Mouse (Mus musculus): ENCODE data around the gene Zfyve1. TPM values are rescaled to one million over a fixed set of nuclear protein-coding genes. Genes with fewer than 3 reads are reported as not detected.
"Not testable (repeated sequence)": the region's sequence is repeated elsewhere in the genome, so short reads cannot be mapped to it uniquely, and the experiment has no call there.

Gene Zfyve1
- total RNA-seq (2014; fragmentation: Nextera tagmentation) (19.9 and 33.3 TPM in 2 replicates), total RNA-seq (2017) (27.9 and 28.4 TPM in 2 replicates), polyA plus RNA-seq (2012) (12.1 and 13.6 TPM in 2 replicates)

DNA sequence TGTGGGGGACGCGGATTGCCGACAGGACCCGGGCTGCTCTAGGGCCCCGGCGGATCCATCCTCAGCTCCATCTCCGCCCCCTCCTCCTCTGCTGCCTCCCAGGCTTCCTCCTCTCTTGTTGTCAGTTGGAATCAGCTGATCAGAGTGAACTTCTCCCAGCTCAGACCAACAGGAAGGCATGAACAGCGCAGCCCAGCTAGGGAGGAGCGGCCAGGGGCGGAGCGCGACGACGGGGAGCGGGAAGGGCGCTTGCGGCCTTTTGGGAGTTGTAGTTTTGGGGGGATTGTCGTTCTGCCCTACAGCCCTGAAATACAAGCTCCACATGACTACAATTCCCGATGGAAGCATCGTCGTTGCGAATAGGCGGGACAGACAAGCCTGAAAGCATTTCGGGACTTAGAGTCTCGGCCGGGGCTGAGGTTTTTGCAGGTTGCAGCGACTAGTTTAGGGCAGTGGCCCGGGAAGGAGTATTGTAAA, at the start of gene Zfyve1:
TSS of gene Zfyve1 (minus strand) at position 198 of the 477 bp plus-strand sequence.
- ATAC-seq (ENCODE audit: extremely low read depth, insufficient number of reproducible peaks, low FRiP score, poor library complexity, severe bottlenecking) (peak; percentile 96), DNase-seq (ENCODE audit: low spot score) (peak; percentile 98)
- H3K4me1 ChIP-seq (ENCODE audit: insufficient read depth, low read depth, low read length): peaks cover 30% of the 10 kb centered on the region
- no peaks in the 10 kb centered on the region for H3K9me3 ChIP-seq (replicated peaks)
- peak within 1 kb of the TSS; percentile 81 for H3K4me3 ChIP-seq (ENCODE audit: low read depth, low read length)
- TF ChIP-seq CTCF (IDR thresholded peaks at IDR 0.05; ENCODE audit: low read depth, low read length) (no peak), POLR2AphosphoS5 (IDR thresholded peaks at IDR 0.05; ENCODE audit: insufficient replicate concordance, low read depth, low read length) (no peak), GATA1 (IDR thresholded peaks at IDR 0.05; ENCODE audit: borderline replicate concordance, low read length) (no peak), TAL1 (conservative IDR thresholded peaks at IDR 0.05; ENCODE audit: low read depth, low read length) (no peak), GATA2 (IDR thresholded peaks at IDR 0.05; ENCODE audit: borderline replicate concordance, low read depth, low read length) (no peak)
- H3K36me3 ChIP-seq (replicated peaks): peaks cover 27% of the 10 kb centered on the region
- H3K27me3 ChIP-seq (ENCODE audit: insufficient read depth, low read length): no peaks in the 10 kb centered on the region

DNA sequence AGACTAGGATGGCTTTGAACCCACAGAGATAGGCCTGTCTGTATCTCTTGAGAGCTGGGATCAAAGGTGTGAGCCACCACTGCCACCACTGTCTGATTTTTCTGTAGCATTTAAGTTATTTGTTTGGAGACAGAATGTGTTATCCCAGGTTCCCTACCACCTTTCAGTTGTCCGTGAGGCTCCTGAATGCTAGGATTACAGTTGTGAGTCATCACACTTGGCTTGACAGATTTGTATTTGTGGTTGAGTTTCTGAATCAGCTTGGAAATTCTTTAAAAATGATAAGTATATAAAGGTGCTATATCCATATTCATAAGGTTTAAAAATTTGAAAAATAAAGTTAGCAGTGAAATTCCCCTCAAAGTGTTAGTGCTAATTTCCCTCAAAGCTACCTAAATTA, 46.1 kb upstream of the Zfyve1 start:
- peaks cover 82% of the 10 kb centered on the region for H3K36me3 ChIP-seq (replicated peaks)
- ATAC-seq (ENCODE audit: extremely low read depth, insufficient number of reproducible peaks, low FRiP score, poor library complexity, severe bottlenecking) (no peak), DNase-seq (ENCODE audit: low spot score) (no peak)
- H3K9me3 ChIP-seq (replicated peaks): no peaks in the 10 kb centered on the region
- TF ChIP-seq CTCF (IDR thresholded peaks at IDR 0.05; ENCODE audit: low read depth, low read length): no peak
- TF ChIP-seq POLR2AphosphoS5 (IDR thresholded peaks at IDR 0.05; ENCODE audit: insufficient replicate concordance, low read depth, low read length): no peak
- TF ChIP-seq GATA1 (IDR thresholded peaks at IDR 0.05; ENCODE audit: borderline replicate concordance, low read length): no peak
- no peak for TF ChIP-seq GATA2 (IDR thresholded peaks at IDR 0.05; ENCODE audit: borderline replicate concordance, low read depth, low read length)
- TF ChIP-seq TAL1 (conservative IDR thresholded peaks at IDR 0.05; ENCODE audit: low read depth, low read length): no peak
- peaks cover 14% of the 10 kb centered on the region; the same call in 1 of the 2 replicates for H3K4me1 ChIP-seq (ENCODE audit: insufficient read depth, low read depth, low read length)
- no peak overlapping the region for H3K4me3 ChIP-seq (ENCODE audit: low read depth, low read length)
- H3K27me3 ChIP-seq (ENCODE audit: insufficient read depth, low read length): no peaks in the 10 kb centered on the region

DNA sequence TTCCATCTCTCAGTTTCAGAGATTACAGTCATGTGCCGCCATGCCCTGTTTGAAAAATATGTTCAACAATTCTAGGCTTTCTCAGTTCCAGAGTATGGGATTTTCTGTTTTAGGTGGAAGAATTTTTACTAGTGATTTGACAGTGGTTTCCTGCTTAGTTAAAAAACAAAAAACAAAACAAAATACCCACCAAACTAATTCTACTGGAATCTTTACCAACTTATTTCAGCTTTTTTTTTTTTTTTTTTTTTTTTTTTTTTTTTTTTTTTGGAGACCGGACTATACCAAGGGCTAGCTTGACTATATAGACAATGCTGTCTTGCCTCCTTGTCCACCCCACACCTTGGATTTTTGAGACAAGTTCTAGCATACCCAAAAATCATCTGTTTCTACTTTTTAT, 44.2 kb upstream of the Zfyve1 start:
- ATAC-seq (ENCODE audit: extremely low read depth, insufficient number of reproducible peaks, low FRiP score, poor library complexity, severe bottlenecking) (no peak), DNase-seq (ENCODE audit: low spot score) (no peak)
- no peaks in the 10 kb centered on the region for H3K9me3 ChIP-seq (replicated peaks)
- H3K4me1 ChIP-seq (ENCODE audit: insufficient read depth, low read depth, low read length): peaks cover 17% of the 10 kb centered on the region; the same call in 1 of the 2 replicates
- no peak for TF ChIP-seq CTCF (IDR thresholded peaks at IDR 0.05; ENCODE audit: low read depth, low read length)
- no peak for TF ChIP-seq GATA2 (IDR thresholded peaks at IDR 0.05; ENCODE audit: borderline replicate concordance, low read depth, low read length)
- TF ChIP-seq POLR2AphosphoS5 (IDR thresholded peaks at IDR 0.05; ENCODE audit: insufficient replicate concordance, low read depth, low read length): no peak
- TF ChIP-seq TAL1 (conservative IDR thresholded peaks at IDR 0.05; ENCODE audit: low read depth, low read length): no peak
- no peak for TF ChIP-seq GATA1 (IDR thresholded peaks at IDR 0.05; ENCODE audit: borderline replicate concordance, low read length)
- no peak overlapping the region for H3K4me3 ChIP-seq (ENCODE audit: low read depth, low read length)
- peaks cover 86% of the 10 kb centered on the region for H3K36me3 ChIP-seq (replicated peaks)
- no peaks in the 10 kb centered on the region for H3K27me3 ChIP-seq (ENCODE audit: insufficient read depth, low read length)

DNA sequence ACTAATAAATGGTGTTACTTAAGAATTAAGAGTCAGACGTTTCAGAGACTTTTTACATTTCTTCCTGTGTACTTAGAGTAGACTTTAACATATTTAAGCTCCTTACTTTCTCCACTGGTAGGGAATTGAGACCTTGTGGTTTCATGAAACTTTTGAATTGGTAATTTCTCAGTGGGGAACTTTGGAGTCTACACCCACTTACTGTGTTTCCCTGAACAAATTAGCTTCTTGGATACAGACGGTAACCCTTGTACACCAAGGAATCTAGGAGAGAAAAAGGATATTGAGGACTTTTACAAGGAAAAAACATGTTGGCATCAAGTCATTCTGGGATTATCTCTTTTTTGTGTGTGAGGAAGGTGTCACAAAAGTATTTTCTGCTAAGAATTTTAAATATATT, 36.8 kb upstream of the Zfyve1 start:
- no peak for TF ChIP-seq GATA2 (IDR thresholded peaks at IDR 0.05; ENCODE audit: borderline replicate concordance, low read depth, low read length)
- no peak for TF ChIP-seq POLR2AphosphoS5 (IDR thresholded peaks at IDR 0.05; ENCODE audit: insufficient replicate concordance, low read depth, low read length)
- no peak for TF ChIP-seq TAL1 (conservative IDR thresholded peaks at IDR 0.05; ENCODE audit: low read depth, low read length)
- TF ChIP-seq CTCF (IDR thresholded peaks at IDR 0.05; ENCODE audit: low read depth, low read length): no peak
- TF ChIP-seq GATA1 (IDR thresholded peaks at IDR 0.05; ENCODE audit: borderline replicate concordance, low read length): no peak
- ATAC-seq (ENCODE audit: extremely low read depth, insufficient number of reproducible peaks, low FRiP score, poor library complexity, severe bottlenecking) (no peak), DNase-seq (ENCODE audit: low spot score) (no peak)
- H3K4me3 ChIP-seq (ENCODE audit: low read depth, low read length): peak overlapping the region; percentile 90; the same call in 1 of the 2 replicates
- H3K36me3 ChIP-seq (replicated peaks): peaks cover 34% of the 10 kb centered on the region
- no peaks in the 10 kb centered on the region for H3K27me3 ChIP-seq (ENCODE audit: insufficient read depth, low read length)
- H3K4me1 ChIP-seq (ENCODE audit: insufficient read depth, low read depth, low read length): peaks cover 18% of the 10 kb centered on the region
- no peaks in the 10 kb centered on the region for H3K9me3 ChIP-seq (replicated peaks)

DNA sequence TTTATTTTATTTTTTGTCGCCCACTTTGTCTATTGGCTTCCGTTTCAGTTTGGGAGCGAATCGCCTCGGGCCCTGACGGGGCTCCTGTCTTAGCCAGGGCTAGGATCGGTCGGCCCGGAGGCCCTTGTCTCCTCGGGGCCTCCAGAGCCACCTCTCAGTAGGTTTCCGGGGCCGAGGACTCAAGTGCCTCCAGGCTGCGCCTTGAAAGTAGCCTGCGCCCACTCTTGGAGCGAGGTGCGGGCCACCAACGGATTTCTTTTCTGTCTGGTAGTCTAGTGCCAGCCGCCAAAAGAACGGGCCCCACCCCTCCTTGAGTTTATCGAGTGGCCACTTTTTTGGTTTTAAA, 35.6 kb upstream of the Zfyve1 start:
- peaks cover 27% of the 10 kb centered on the region for H3K36me3 ChIP-seq (replicated peaks)
- no peaks in the 10 kb centered on the region for H3K27me3 ChIP-seq (ENCODE audit: insufficient read depth, low read length)
- H3K4me3 ChIP-seq (ENCODE audit: low read depth, low read length): peak overlapping the region; percentile 90
- DNase-seq (ENCODE audit: low spot score): peak; percentile 21
- peaks cover 18% of the 10 kb centered on the region for H3K4me1 ChIP-seq (ENCODE audit: insufficient read depth, low read depth, low read length)
- ATAC-seq (ENCODE audit: extremely low read depth, insufficient number of reproducible peaks, low FRiP score, poor library complexity, severe bottlenecking): no peak
- no peaks in the 10 kb centered on the region for H3K9me3 ChIP-seq (replicated peaks)
- TF ChIP-seq GATA2 (IDR thresholded peaks at IDR 0.05; ENCODE audit: borderline replicate concordance, low read depth, low read length) (no peak), TAL1 (conservative IDR thresholded peaks at IDR 0.05; ENCODE audit: low read depth, low read length) (no peak), GATA1 (IDR thresholded peaks at IDR 0.05; ENCODE audit: borderline replicate concordance, low read length) (no peak)

DNA sequence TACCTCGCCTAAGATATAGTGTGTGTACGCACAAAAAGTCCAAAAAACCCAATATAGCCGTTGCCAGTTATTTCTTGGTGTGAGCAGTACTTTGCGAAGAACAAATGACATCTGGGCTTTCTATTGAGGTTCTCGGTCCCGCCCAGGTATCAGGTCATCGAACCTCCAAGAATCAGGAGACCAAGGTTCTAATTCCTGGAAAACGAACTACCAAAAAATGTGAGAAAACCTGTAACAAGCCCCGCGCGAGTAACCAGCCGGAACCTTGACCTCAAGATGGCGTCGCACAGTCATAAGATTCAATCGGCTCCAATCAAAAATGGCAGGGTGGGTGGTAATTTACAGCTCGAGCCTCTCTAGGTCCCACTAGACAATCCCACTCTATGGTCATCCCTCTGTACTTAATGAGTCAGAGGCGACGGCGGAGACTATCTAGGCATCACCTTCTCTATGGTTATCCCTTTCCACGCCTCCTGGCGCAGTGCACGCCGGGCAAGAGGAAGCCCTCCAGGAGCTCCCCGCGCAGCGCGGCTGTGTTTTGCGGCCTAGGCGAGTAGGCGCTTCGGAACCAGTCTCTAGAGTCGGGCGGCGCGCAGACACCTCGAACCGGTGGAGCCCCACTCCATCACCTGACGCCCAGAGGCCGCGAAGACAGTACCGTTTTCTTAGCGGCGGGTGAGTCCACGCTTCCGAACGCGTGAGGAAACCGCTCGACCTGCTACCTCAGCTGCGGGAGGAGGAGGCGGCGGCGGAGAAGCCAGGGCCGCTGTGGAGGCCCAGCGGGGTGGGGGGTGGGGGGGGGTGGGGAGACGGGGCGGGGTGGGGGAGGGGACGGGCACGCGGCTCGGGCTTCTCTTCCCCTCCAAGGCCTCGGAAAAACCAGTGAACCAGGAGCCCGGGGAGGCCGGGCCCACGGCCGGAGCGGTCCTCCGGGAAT, 35.0 kb upstream of the Zfyve1 start:
- ATAC-seq (ENCODE audit: extremely low read depth, insufficient number of reproducible peaks, low FRiP score, poor library complexity, severe bottlenecking) (peak; percentile 99), DNase-seq (ENCODE audit: low spot score) (peak; percentile 88)
- Histone ChIP-seq H3K27me3 (ENCODE audit: insufficient read depth, low read length) (no peaks in the 10 kb centered on the region), H3K4me1 (ENCODE audit: insufficient read depth, low read depth, low read length) (peaks cover 14% of the 10 kb centered on the region), H3K36me3 (replicated peaks) (peaks cover 21% of the 10 kb centered on the region), H3K9me3 (replicated peaks) (no peaks in the 10 kb centered on the region), H3K4me3 (ENCODE audit: low read depth, low read length) (peak overlapping the region; percentile 90)
- TF ChIP-seq GATA1 (IDR thresholded peaks at IDR 0.05; ENCODE audit: borderline replicate concordance, low read length) (no peak), CTCF (IDR thresholded peaks at IDR 0.05; ENCODE audit: low read depth, low read length) (no peak), TAL1 (conservative IDR thresholded peaks at IDR 0.05; ENCODE audit: low read depth, low read length) (no peak), GATA2 (IDR thresholded peaks at IDR 0.05; ENCODE audit: borderline replicate concordance, low read depth, low read length) (no peak), POLR2AphosphoS5 (IDR thresholded peaks at IDR 0.05; ENCODE audit: insufficient replicate concordance, low read depth, low read length) (no peak)

DNA sequence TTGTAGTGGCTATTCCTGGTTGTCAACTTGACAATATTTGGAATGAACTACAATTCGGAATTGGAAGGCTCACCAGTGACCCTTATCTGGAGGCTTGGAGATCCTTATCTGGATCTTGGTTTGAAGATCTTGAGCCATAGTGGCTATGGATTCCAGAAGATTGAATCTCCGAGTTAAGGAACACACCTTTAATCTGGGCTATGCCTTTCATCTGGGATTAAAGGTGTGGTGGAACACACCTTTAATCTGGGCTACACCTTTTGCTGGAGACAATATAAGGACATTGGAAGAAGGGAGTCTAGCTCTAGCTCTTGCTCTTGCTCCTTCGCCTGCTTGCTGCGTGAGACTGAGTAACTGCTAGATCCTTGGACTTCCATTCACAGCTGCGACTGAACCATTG, 33.9 kb upstream of the Zfyve1 start, which contains the start of gene Rbm25:
TSS of gene Rbm25 (plus strand) at position 301 of the 400 bp plus-strand sequence.
- H3K27me3 ChIP-seq (ENCODE audit: insufficient read depth, low read length); DNase-seq (ENCODE audit: low spot score); H3K9me3 ChIP-seq (replicated peaks); H3K36me3 ChIP-seq (replicated peaks); ATAC-seq (ENCODE audit: extremely low read depth, insufficient number of reproducible peaks, low FRiP score, poor library complexity, severe bottlenecking): not testable (repeated sequence)
- peaks cover 14% of the 10 kb centered on the region for H3K4me1 ChIP-seq (ENCODE audit: insufficient read depth, low read depth, low read length)
- peak within 1 kb of the TSS; percentile 90 for H3K4me3 ChIP-seq (ENCODE audit: low read depth, low read length)
